Mouse (Mus musculus) embryonic facial prominence, embryonic 12.5 days (tissue): ENCODE results near the gene Agfg1. TPM values are rescaled to one million over a fixed set of nuclear protein-coding genes. Genes with fewer than 3 reads are reported as not detected.
"Not testable (repeated sequence)": the region's sequence is repeated elsewhere in the genome, so short reads cannot be mapped to it uniquely, and the experiment has no call there.

Source experiments
- ATAC-seq: fragments of 200-750 bp; cut with Nextera tagmentation; 2 replicates; pipeline ENCODE4 v1.8.0; 2017; ENCODE audit not compliant: insufficient number of reproducible peaks, insufficient read depth, low FRiP score, low TSS enrichment
- H3K27ac ChIP-seq: fragments of 300-500 bp; sonication (generic); 2 replicates; pipeline ENCODE4 v1.5.1; 2016; ENCODE audit warnings: mild to moderate bottlenecking
- H3K27me3 ChIP-seq: fragments of 300-500 bp; sonication (generic); 2 replicates; pipeline ENCODE4 v1.6.1; 2016; ENCODE audit warnings: mild to moderate bottlenecking, moderate library complexity
- H3K36me3 ChIP-seq: fragments of 300-500 bp; sonication (generic); 2 replicates; pipeline ENCODE4 v1.6.1; 2016; ENCODE audit warnings: mild to moderate bottlenecking
- H3K4me1 ChIP-seq: fragments of 300-500 bp; sonication (generic); 2 replicates; pipeline ENCODE4 v1.6.1; 2016
- H3K4me2 ChIP-seq: fragments of 300-500 bp; sonication (generic); replicated peaks from 2 replicates; pipeline ENCODE4 v1.6.1; 2016; ENCODE audit warnings: mild to moderate bottlenecking, moderate library complexity
- H3K4me3 ChIP-seq: fragments of 300-500 bp; sonication (generic); 2 replicates; pipeline ENCODE4 v1.5.1; 2016; ENCODE audit warnings: mild to moderate bottlenecking
- H3K9ac ChIP-seq: fragments of 300-500 bp; sonication (generic); 2 replicates; pipeline ENCODE4 v1.6.1; 2016; ENCODE audit warnings: mild to moderate bottlenecking, moderate library complexity
- H3K9me3 ChIP-seq: fragments of 300-500 bp; sonication (generic); 2 replicates; pipeline ENCODE4 v1.6.1; 2016; ENCODE audit warnings: mild to moderate bottlenecking, moderate library complexity
- WGBS: fragments of 180-500 bp; shearing (Covaris S2); methylation state at CpG from one replicate; pipeline ENCODE4 v1.1.7; 2016; 5-methylcytosine and 5-hydroxymethylcytosine counted together
- microRNA-seq: library from miRNA; unstranded; fragments of <30 nt; microRNA quantifications from one replicate; pipeline ENCODE4, GENCODE M21; 2017
- polyA plus RNA-seq: library from polyadenylated mRNA; unstranded; fragments of >200 nt; fragmentation: Nextera tagmentation; extraction: Ambion mirVana; gene quantifications from 2 replicates; pipeline ENCODE4 v1.2.1, GENCODE M21; 2016

Gene Agfg1
- polyA plus RNA-seq, 1 experiment from 2014 or later: 39.5 TPM

DNA sequence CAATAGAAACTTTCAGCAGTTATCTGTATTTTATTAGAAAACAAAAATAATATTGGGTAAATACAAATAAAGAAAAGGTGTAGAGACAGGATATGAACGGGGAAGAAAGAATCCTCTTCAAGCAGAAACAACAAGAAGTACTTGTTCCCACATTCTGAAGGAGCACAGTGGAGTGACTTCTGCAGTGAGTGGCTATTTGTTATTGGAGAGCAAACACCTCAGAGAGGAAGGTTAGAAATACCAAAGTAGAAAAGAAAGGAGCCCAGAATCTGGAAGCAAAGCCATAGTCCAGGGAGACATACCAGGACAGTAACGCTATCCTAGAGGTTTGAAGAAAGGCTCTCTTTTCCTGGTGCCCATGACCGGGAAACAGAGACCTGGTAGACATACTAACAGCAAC lies 91.3 kb downstream of the Agfg1 start:
- H3K4me3 ChIP-seq, H3K4me1 ChIP-seq, ATAC-seq, H3K9me3 ChIP-seq, H3K27me3 ChIP-seq, H3K27ac ChIP-seq, H3K4me2 ChIP-seq, H3K9ac ChIP-seq, H3K36me3 ChIP-seq: not testable (repeated sequence)
- WGBS: 89% methylated on average over 3 of the region's 3 CpGs

DNA sequence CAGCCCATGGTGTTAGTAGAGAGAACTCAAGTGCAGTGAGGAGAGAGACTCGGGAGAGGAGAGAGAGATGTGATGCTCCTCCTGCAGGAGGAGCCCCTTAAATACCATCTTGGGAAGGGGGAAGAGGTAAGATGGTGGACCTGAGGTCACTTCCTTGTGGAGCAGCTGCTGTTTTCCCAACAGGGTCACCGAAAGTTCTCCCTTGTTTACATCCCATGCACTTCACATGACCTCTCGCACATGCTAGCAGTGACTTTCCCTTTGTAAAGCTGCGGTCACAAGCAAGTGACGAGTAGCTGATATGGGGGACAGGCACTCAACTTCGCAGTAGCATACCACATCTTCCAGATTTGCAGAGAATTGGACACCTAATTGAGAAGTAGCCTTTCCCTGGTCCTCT lies 92.0 kb downstream of the Agfg1 start, which contains the start of gene Gm6217:
Gene Gm6217, minus strand, starts transcription at position 74 of the 400 bp plus-strand sequence.
- not testable (repeated sequence) for H3K36me3 ChIP-seq, ATAC-seq, H3K4me1 ChIP-seq, H3K27me3 ChIP-seq, H3K27ac ChIP-seq, H3K4me2 ChIP-seq, H3K4me3 ChIP-seq, H3K9me3 ChIP-seq, H3K9ac ChIP-seq
- no CpG with 5 or more reads among the region's 6 CpGs for WGBS

DNA sequence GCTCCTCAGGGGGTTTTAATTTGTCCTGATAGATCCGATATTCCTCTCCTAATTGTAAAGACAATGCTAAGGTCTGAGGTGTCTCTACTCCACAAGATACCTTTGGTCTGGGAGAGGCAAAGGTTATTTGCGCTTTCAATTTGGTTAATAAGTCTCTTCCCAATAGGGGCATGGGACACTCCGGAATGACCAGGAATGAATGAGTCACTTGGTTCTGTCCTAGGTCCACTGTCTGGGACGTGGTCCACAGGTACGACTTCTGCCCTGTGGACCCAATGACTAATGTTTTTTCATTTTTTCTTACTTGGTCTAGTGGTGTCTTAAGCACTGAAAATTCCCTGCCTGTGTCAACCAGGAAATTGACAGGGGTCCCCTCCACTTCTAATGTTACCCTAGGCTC lies 99.4 kb downstream of the Agfg1 start:
- no peak overlapping the region for H3K27ac ChIP-seq
- no peaks in the 10 kb centered on the region for H3K27me3 ChIP-seq
- H3K9me3 ChIP-seq: no peaks in the 10 kb centered on the region
- no peaks in the 10 kb centered on the region for H3K36me3 ChIP-seq
- H3K4me3 ChIP-seq: no peak overlapping the region
- no peak overlapping the region for H3K4me2 ChIP-seq
- no peaks in the 10 kb centered on the region for H3K4me1 ChIP-seq
- H3K9ac ChIP-seq: no peak overlapping the region
- whole genome bisulfite sequencing: 93% methylated on average over 5 of the region's 5 CpGs
- no peak for ATAC-seq

DNA sequence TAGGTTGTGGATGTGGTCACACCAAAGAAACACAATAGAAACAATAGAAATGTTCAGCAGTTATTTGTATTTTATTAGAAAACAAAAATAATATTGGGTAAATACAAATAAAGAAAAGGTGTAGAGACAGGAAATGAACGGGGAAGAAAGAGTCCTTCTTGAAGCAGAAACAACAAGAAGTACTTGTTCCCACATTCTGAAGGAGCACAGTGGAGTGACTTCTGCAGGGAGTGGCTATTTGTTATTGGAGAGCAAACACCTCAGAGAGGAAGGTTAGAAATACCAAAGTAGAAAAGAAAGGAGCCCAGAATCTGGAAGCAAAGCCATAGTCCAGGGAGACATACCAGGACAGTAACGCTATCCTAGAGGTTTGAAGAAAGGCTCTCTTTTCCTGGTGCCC lies 103.2 kb downstream of the Agfg1 start:
- H3K4me1 ChIP-seq, H3K4me3 ChIP-seq, H3K9ac ChIP-seq, H3K27me3 ChIP-seq, ATAC-seq, H3K36me3 ChIP-seq, H3K9me3 ChIP-seq, H3K4me2 ChIP-seq, H3K27ac ChIP-seq: not testable (repeated sequence)
- 95% methylated on average over 2 of the region's 2 CpGs for WGBS

- no CpG with 5 or more reads among the region's 6 CpGs for WGBS
- not testable (repeated sequence) for H3K9ac ChIP-seq, H3K27ac ChIP-seq, H3K9me3 ChIP-seq, H3K27me3 ChIP-seq, H3K36me3 ChIP-seq, ATAC-seq, H3K4me3 ChIP-seq, H3K4me1 ChIP-seq, H3K4me2 ChIP-seq
These were observed 104.0 kb downstream of the Agfg1 start, which contains the start of gene A030003K21Rik for GRCm38 (mm10) chr1:82943295-82943694. Gene A030003K21Rik, minus strand, starts transcription at chr1:82943388.

DNA sequence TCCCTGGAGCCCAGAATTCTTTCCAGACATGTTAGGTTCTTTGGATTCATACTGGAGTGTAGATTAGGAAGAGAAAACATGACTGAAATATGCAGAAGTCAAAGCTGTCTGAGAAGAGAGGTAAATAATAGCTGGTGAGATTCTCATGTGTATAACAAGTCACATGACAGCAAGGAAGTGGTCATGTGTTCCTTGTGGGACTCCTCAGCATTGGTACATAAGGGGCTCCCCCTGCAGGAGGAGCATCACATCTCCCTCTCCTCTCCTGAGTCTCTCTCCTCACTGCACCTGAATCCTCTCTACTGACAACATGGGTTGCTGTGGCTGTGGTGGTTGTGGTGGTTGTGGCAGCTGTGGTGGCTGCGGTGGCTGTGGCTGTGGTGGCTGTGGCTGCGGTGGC lies 106.7 kb downstream of the Agfg1 start:
- H3K9me3 ChIP-seq, H3K4me1 ChIP-seq, H3K4me2 ChIP-seq, ATAC-seq, H3K27ac ChIP-seq, H3K9ac ChIP-seq, H3K36me3 ChIP-seq, H3K27me3 ChIP-seq, H3K4me3 ChIP-seq: not testable (repeated sequence)
- WGBS: 92% methylated on average over 2 of the region's 2 CpGs

DNA sequence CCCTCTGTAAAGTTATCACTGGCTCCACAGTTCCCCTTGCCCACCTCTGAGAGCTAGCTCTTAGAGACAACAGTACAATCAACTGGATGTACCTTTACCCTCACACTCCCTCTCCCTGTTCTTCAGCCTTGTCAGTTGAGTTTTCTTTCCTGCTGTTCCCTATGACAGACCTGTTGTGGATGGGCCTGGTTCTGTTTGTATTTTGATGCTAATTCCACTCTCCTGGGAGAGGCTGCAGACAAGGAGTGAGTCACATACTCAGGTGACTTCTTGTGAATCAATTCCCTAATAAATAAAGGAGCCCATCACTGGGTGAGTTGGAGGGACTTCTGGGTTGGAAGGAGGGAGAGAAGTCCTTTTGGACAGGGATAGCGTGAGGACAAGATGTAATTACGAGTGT lies 109.3 kb downstream of the Agfg1 start:
- H3K4me3 ChIP-seq: no peak overlapping the region
- no peaks in the 10 kb centered on the region for H3K9me3 ChIP-seq
- no peaks in the 10 kb centered on the region for H3K4me1 ChIP-seq
- no peak for ATAC-seq
- no peak overlapping the region for H3K27ac ChIP-seq
- no peak overlapping the region for H3K4me2 ChIP-seq
- H3K9ac ChIP-seq: no peak overlapping the region
- WGBS: 87% methylated on average over 2 of the region's 2 CpGs
- H3K27me3 ChIP-seq: no peaks in the 10 kb centered on the region
- no peaks in the 10 kb centered on the region for H3K36me3 ChIP-seq

Small RNAs within 50 kb of the gene (microRNA-seq; reads per million reads assigned to microRNA genes)
- 0.54 reads per million for gene Gm22396

Other genes with a start within 250 kb of the Agfg1 start
- 213 and 218 TPM in 2 replicates for gene Mff, start 114.6 kb upstream of the Agfg1 start, polyA plus RNA-seq
- not detected in 2 replicates for gene Tm4sf20, start 71.0 kb upstream of the Agfg1 start, polyA plus RNA-seq
- gene Gm47791, start 68.2 kb upstream of the Agfg1 start, polyA plus RNA-seq: not detected in 2 replicates
- gene A030005L19Rik, start 73.8 kb downstream of the Agfg1 start, polyA plus RNA-seq: 0.39 TPM in 1 of 2 replicates, not detected in the other
- not detected in 2 replicates for gene A030014E15Rik, start 85.4 kb downstream of the Agfg1 start, polyA plus RNA-seq
- gene Gm6217, start 91.9 kb downstream of the Agfg1 start, polyA plus RNA-seq: not detected in 2 replicates
- gene A030003K21Rik, start 103.9 kb downstream of the Agfg1 start, polyA plus RNA-seq: not detected in 2 replicates
- not detected in 2 replicates for gene Gm7544, start 116.5 kb downstream of the Agfg1 start, polyA plus RNA-seq
- not detected in 2 replicates for gene Gm47955, start 120.8 kb downstream of the Agfg1 start, polyA plus RNA-seq
- not detected in 2 replicates for gene Gm47959, start 161.1 kb downstream of the Agfg1 start, polyA plus RNA-seq
- gene Slc19a3, start 199.0 kb downstream of the Agfg1 start, polyA plus RNA-seq: 0.20 and 0.32 TPM in 2 replicates
- not detected in 2 replicates for gene Krtap28-10, start 203.0 kb downstream of the Agfg1 start, polyA plus RNA-seq
- not detected in 2 replicates for gene Gm47969, start 205.4 kb downstream of the Agfg1 start, polyA plus RNA-seq
- not detected in 2 replicates for gene A030005K14Rik, start 219.9 kb downstream of the Agfg1 start, polyA plus RNA-seq
- gene Krtap28-13, start 221.4 kb downstream of the Agfg1 start, polyA plus RNA-seq: not detected in 2 replicates